Mouse (Mus musculus) heart, embryonic 11.5 days (tissue): ENCODE results near the gene Pacsin2. TPM values are rescaled to one million over a fixed set of nuclear protein-coding genes. Genes with fewer than 3 reads are reported as not detected.
A peak's percentile ranks its signal among the peaks of the same experiment; 100 is the strongest.

ENCODE experiments used
- ATAC-seq: fragments of 200-750 bp; cut with Nextera tagmentation; replicated peaks from 2 replicates; pipeline ENCODE4 v1.8.0; 2017; ENCODE audit warnings: moderate library complexity; ENCODE audit not compliant: insufficient number of reproducible peaks, low FRiP score, low TSS enrichment
- H3K27ac ChIP-seq: fragments of 300-500 bp; sonication (generic); 2 replicates; pipeline ENCODE4 v1.5.1; 2014; ENCODE audit warnings: mild to moderate bottlenecking, low read depth, low read length
- H3K27me3 ChIP-seq: fragments of 300-500 bp; sonication (generic); 2 replicates; pipeline ENCODE4 v1.6.1; 2014; ENCODE audit warnings: mild to moderate bottlenecking, low read length, mixed read lengths; ENCODE audit not compliant: control insufficient read depth, insufficient read depth
- H3K36me3 ChIP-seq: fragments of 300-500 bp; sonication (generic); 2 replicates; pipeline ENCODE4 v1.6.1; 2014; ENCODE audit warnings: mild to moderate bottlenecking, low read length, moderate library complexity, mixed read lengths; ENCODE audit not compliant: control insufficient read depth, insufficient read depth
- H3K4me1 ChIP-seq: fragments of 300-500 bp; sonication (generic); 2 replicates; pipeline ENCODE4 v1.6.1; 2014; ENCODE audit warnings: low read length; ENCODE audit not compliant: control insufficient read depth, insufficient read depth
- H3K4me2 ChIP-seq: fragments of 300-500 bp; sonication (generic); 2 replicates; pipeline ENCODE4 v1.6.1; 2014; ENCODE audit warnings: mild to moderate bottlenecking, moderate library complexity
- H3K4me3 ChIP-seq: fragments of 300-500 bp; sonication (generic); 2 replicates; pipeline ENCODE4 v1.5.1; 2014; ENCODE audit warnings: low read depth, low read length
- H3K9ac ChIP-seq: fragments of 300-500 bp; sonication (generic); 2 replicates; pipeline ENCODE4 v1.6.1; 2014; ENCODE audit warnings: mild to moderate bottlenecking, low read depth, low read length, moderate library complexity
- H3K9me3 ChIP-seq: fragments of 300-500 bp; sonication (generic); replicated peaks from 2 replicates; pipeline ENCODE4 v1.6.1; 2016; ENCODE audit warnings: low read length; ENCODE audit not compliant: control insufficient read depth
- whole genome bisulfite sequencing: fragments of 180-500 bp; shearing (Covaris S2); extraction: QIAGEN DNeasy Blood & Tissue Kit; methylation state at CpG from one replicate; pipeline ENCODE4 v1.1.7; 2014; ENCODE audit not compliant: insufficient replicate concordance; 5-methylcytosine and 5-hydroxymethylcytosine counted together
- polyA plus RNA-seq: library from polyadenylated mRNA; unstranded; fragments of >200 nt; fragmentation: Nextera tagmentation; extraction: Ambion mirVana; gene quantifications from 2 replicates; pipeline ENCODE4 v1.2.1, GENCODE M21; 2014

The Pacsin2 gene
- polyA plus RNA-seq, 1 experiment from 2014 or later: 55.0 TPM

DNA sequence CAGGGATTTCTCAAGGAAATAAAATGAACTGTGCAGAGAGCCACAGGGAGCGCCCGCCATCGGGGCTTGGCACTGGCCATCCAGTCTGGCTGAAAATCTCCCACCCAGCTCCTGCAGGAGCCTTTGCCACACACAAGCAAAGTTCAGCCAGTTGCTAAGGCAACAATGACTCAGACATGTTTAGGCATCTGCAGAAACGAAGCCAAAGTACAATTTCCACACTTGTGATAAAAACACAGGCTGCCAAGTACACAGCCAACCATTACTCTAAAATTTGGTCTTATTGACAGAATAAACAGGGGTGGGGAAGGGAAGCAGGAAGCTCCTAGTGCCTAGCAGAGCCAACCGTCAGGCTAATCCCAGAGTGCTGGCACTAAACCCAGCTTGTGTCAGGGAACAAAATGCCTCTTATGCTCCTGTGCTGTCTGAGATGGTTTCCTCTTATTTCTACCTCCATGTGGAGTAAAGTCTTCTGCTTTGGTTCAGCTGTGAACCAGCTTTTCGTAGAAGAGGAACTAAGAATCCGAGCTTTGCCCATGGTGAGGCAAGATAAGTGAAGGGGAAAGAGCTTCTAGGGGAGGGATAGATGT is 12.7 kb downstream of the Pacsin2 start:
- Histone ChIP-seq H3K4me3 (no peak overlapping the region), H3K4me1 (peaks cover 41% of the 10 kb centered on the region), H3K36me3 (no peaks in the 10 kb centered on the region), H3K9ac (no peak overlapping the region), H3K9me3 (no peaks in the 10 kb centered on the region), H3K27me3 (no peaks in the 10 kb centered on the region), H3K27ac (no peak overlapping the region), H3K4me2 (no peak overlapping the region)
- ATAC-seq: no peak
- WGBS: 66% methylated on average over 7 of the region's 7 CpGs

DNA sequence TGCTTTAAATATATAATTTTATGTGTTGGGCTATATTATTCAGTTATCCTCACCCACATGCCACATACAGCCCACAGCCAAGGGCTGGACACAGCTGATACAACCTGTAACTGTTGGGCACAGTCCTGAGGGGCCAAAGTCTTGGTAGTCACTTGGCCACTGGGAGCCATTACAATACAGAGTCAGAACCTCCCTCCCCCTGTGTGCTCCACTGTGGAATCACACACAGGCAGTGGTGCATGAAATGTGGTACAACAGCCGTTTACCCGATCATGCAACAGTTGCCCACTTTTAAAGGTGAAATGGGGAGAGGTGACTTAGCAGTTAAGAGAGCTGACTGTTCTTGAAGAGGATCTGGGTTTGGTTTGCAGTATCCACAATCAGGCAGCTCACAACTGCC is 14.4 kb downstream of the Pacsin2 start:
- WGBS: 97% methylated on average over 2 of the region's 2 CpGs
- Histone ChIP-seq H3K4me2 (no peak overlapping the region), H3K9ac (no peak overlapping the region), H3K36me3 (no peaks in the 10 kb centered on the region), H3K4me1 (peaks cover 58% of the 10 kb centered on the region), H3K27me3 (no peaks in the 10 kb centered on the region), H3K9me3 (no peaks in the 10 kb centered on the region), H3K4me3 (no peak overlapping the region), H3K27ac (no peak overlapping the region)
- ATAC-seq: no peak

GRCm38 (mm10) chr15:83448646-83449045 is 15.8 kb downstream of the Pacsin2 start:
- Histone ChIP-seq H3K27ac (no peak overlapping the region), H3K36me3 (no peaks in the 10 kb centered on the region), H3K4me3 (no peak overlapping the region), H3K4me2 (no peak overlapping the region), H3K27me3 (no peaks in the 10 kb centered on the region), H3K4me1 (peaks cover 62% of the 10 kb centered on the region), H3K9ac (no peak overlapping the region), H3K9me3 (no peaks in the 10 kb centered on the region)
- no peak for ATAC-seq
- WGBS: 67% methylated on average over 5 of the region's 5 CpGs

GRCm38 (mm10) chr15:83447791-83448544 is 16.4 kb downstream of the Pacsin2 start:
- 49% methylated on average over 10 of the region's 10 CpGs for WGBS
- Histone ChIP-seq H3K27ac (peak overlapping the region; percentile 89; the same call in 1 of the 2 replicates), H3K36me3 (no peaks in the 10 kb centered on the region), H3K4me3 (no peak overlapping the region), H3K9me3 (no peaks in the 10 kb centered on the region), H3K27me3 (no peaks in the 10 kb centered on the region), H3K4me1 (peaks cover 65% of the 10 kb centered on the region), H3K4me2 (no peak overlapping the region), H3K9ac (no peak overlapping the region)
- ATAC-seq: no peak

DNA sequence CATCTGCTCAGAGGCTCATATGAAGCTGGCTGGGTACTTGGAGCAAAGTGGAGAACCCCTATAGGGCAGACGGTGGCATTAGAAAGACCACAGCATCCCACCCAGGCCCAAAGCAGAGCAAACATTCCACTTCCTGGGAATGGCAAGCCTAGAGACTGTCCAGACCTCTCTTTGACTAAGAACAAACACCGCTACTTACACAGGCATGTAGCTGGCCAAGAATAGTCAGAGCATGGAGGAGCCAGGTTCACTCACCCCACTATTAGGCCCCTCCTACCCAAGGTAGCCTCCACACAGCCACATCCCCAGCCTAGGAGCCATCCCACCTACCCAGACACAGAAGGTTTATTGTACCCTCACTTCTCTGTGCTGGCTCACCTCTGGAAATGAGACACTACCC is 18.5 kb downstream of the Pacsin2 start:
- H3K9me3 ChIP-seq: no peaks in the 10 kb centered on the region
- H3K9ac ChIP-seq: no peak overlapping the region
- ATAC-seq: peak; percentile 52; the same call in 1 of the 2 replicates
- H3K27ac ChIP-seq: peak overlapping the region; percentile 89
- peaks cover 68% of the 10 kb centered on the region for H3K4me1 ChIP-seq
- no peaks in the 10 kb centered on the region for H3K36me3 ChIP-seq
- peak overlapping the region; percentile 4; the same call in 1 of the 2 replicates for H3K4me2 ChIP-seq
- 17% methylated on average over 2 of the region's 2 CpGs for WGBS
- no peaks in the 10 kb centered on the region for H3K27me3 ChIP-seq
- no peak overlapping the region for H3K4me3 ChIP-seq

DNA sequence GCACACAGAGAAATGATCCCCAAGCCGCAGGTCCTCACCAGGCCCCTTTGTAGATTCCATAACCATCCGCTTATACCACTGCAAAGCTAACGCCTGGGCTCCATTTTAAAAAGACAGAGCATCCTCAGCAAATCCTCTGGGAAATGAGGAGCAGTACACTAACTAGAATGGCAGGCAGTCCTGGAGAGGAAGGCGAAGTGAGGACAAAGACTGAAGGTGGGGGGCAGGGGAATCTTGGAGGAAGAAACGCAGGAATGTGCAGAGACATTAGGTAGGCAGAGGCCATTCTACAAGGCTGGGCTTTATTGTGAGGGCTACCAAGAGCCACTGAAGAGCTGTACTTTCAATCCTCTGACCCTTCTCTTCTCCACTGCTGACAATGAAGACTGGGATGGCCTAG is 19.0 kb downstream of the Pacsin2 start:
- H3K4me3 ChIP-seq: no peak overlapping the region
- H3K27me3 ChIP-seq: no peaks in the 10 kb centered on the region
- no peaks in the 10 kb centered on the region for H3K36me3 ChIP-seq
- no peak for ATAC-seq
- WGBS: 59% methylated on average over 5 of the region's 5 CpGs
- no peaks in the 10 kb centered on the region for H3K9me3 ChIP-seq
- H3K27ac ChIP-seq: peak overlapping the region; percentile 89
- H3K4me1 ChIP-seq: peaks cover 73% of the 10 kb centered on the region
- H3K9ac ChIP-seq: no peak overlapping the region; the same call in 1 of the 2 replicates
- H3K4me2 ChIP-seq: peak overlapping the region; percentile 4; the same call in 1 of the 2 replicates

- Histone ChIP-seq H3K4me1 (peaks cover 80% of the 10 kb centered on the region), H3K36me3 (no peaks in the 10 kb centered on the region), H3K4me2 (no peak overlapping the region), H3K27me3 (no peaks in the 10 kb centered on the region), H3K27ac (peak overlapping the region; percentile 89), H3K9me3 (no peaks in the 10 kb centered on the region), H3K4me3 (no peak overlapping the region), H3K9ac (no peak overlapping the region)
- no peak for ATAC-seq
- 21% methylated on average over 6 of the region's 6 CpGs for WGBS
Measured at GRCm38 (mm10) chr15:83444425-83444824, 20.0 kb downstream of the Pacsin2 start.

- Histone ChIP-seq H3K27me3 (no peaks in the 10 kb centered on the region), H3K4me1 (peaks cover 67% of the 10 kb centered on the region), H3K9me3 (no peaks in the 10 kb centered on the region), H3K4me3 (no peak overlapping the region), H3K4me2 (no peak overlapping the region), H3K36me3 (no peaks in the 10 kb centered on the region), H3K9ac (no peak overlapping the region), H3K27ac (no peak overlapping the region)
- WGBS: 83% methylated on average over 4 of the region's 4 CpGs
- no peak for ATAC-seq
Measured at GRCm38 (mm10) chr15:83442495-83443037, 21.8 kb downstream of the Pacsin2 start.
